Mouse (Mus musculus): ENCODE data around the gene E2f3. TPM values are rescaled to one million over a fixed set of nuclear protein-coding genes. Genes with fewer than 3 reads are reported as not detected.

The E2f3 gene
- polyA plus RNA-seq (2012; rRNA removed) (23.6 and 23.8 TPM in 2 replicates), polyA plus RNA-seq (2014; fragmentation: Nextera tagmentation; extraction: Ambion mirVana) (10.2 and 11.1 TPM in 2 replicates)

- peak; percentile 96 for ATAC-seq (ENCODE audit: low FRiP score, low read depth)
- under 1% methylated on average over 45 of the region's 45 CpGs for WGBS
- no peaks in the 10 kb centered on the region for H3K27me3 ChIP-seq (ENCODE audit: control insufficient read depth, insufficient read depth, low read length)
- peak within 1 kb of the TSS; percentile 99 for H3K27ac ChIP-seq (replicated peaks; ENCODE audit: low read depth, low read length)
- H3K4me3 ChIP-seq (replicated peaks; ENCODE audit: low read length) = peak within 1 kb of the TSS; percentile 86
- peak within 1 kb of the TSS; percentile 91 for H3K4me2 ChIP-seq (replicated peaks; ENCODE audit: low read depth, low read length, severe bottlenecking)
- H3K9me3 ChIP-seq (ENCODE audit: control insufficient read depth, low read length) = no peaks in the 10 kb centered on the region
- DNase-seq (ENCODE audit: low spot score) = peak; percentile 100
- H3K36me3 ChIP-seq (ENCODE audit: control insufficient read depth, insufficient read depth, low read length) = no peaks in the 10 kb centered on the region
- peak within 1 kb of the TSS; percentile 95 for H3K9ac ChIP-seq (ENCODE audit: low read depth, low read length, severe bottlenecking)
- H3K4me1 ChIP-seq (ENCODE audit: control insufficient read depth, insufficient read depth, low read length) = peaks cover 7% of the 10 kb centered on the region; the same call in 1 of the 2 replicates
- peak; percentile 83; the same call in 1 of the 2 replicates for TF ChIP-seq POLR2A (IDR thresholded peaks at IDR 0.05; ENCODE audit: borderline replicate concordance, extremely low read depth, insufficient read depth, insufficient read length)
Measured at GRCm38 (mm10) chr13:29985855-29986755, at the start of gene E2f3. Gene E2f3, minus strand, starts transcription at chr13:29986063.

- no peak for TF ChIP-seq POLR2A (IDR thresholded peaks at IDR 0.05; ENCODE audit: borderline replicate concordance, extremely low read depth, insufficient read depth, insufficient read length)
- DNase-seq (ENCODE audit: low spot score) (no peak), ATAC-seq (ENCODE audit: low FRiP score, low read depth) (no peak)
- no peak overlapping the region for H3K27ac ChIP-seq (replicated peaks; ENCODE audit: low read depth, low read length)
- WGBS = 92% methylated on average over 5 of the region's 5 CpGs
- no peaks in the 10 kb centered on the region for H3K9me3 ChIP-seq (ENCODE audit: control insufficient read depth, low read length)
- no peak overlapping the region for H3K4me3 ChIP-seq (replicated peaks; ENCODE audit: low read length)
- H3K36me3 ChIP-seq (ENCODE audit: control insufficient read depth, insufficient read depth, low read length) = no peaks in the 10 kb centered on the region
- no peak overlapping the region for H3K9ac ChIP-seq (ENCODE audit: low read depth, low read length, severe bottlenecking)
- no peaks in the 10 kb centered on the region for H3K27me3 ChIP-seq (ENCODE audit: control insufficient read depth, insufficient read depth, low read length)
- H3K4me2 ChIP-seq (replicated peaks; ENCODE audit: low read depth, low read length, severe bottlenecking) = no peak overlapping the region
- 0 out of 2 replicates have a peak, but pooled peaks cover 3% of the 10 kb centered on the region for H3K4me1 ChIP-seq (ENCODE audit: control insufficient read depth, insufficient read depth, low read length)
Measured at GRCm38 (mm10) chr13:30034540-30034939, 48.7 kb upstream of the E2f3 start.

GRCm38 (mm10) chr13:30031684-30032335 lies 45.9 kb upstream of the E2f3 start:
- no peak overlapping the region for H3K4me2 ChIP-seq (replicated peaks; ENCODE audit: low read depth, low read length, severe bottlenecking)
- WGBS = 60% methylated on average over 13 of the region's 13 CpGs
- H3K27me3 ChIP-seq (ENCODE audit: control insufficient read depth, insufficient read depth, low read length) = no peaks in the 10 kb centered on the region
- H3K27ac ChIP-seq (replicated peaks; ENCODE audit: low read depth, low read length) = no peak overlapping the region
- no peaks in the 10 kb centered on the region for H3K36me3 ChIP-seq (ENCODE audit: control insufficient read depth, insufficient read depth, low read length)
- H3K9me3 ChIP-seq (ENCODE audit: control insufficient read depth, low read length) = no peaks in the 10 kb centered on the region
- no peak overlapping the region for H3K9ac ChIP-seq (ENCODE audit: low read depth, low read length, severe bottlenecking)
- no peak for ATAC-seq (ENCODE audit: low FRiP score, low read depth)
- no peak overlapping the region for H3K4me3 ChIP-seq (replicated peaks; ENCODE audit: low read length)
- DNase-seq (ENCODE audit: low spot score) = no peak
- no peak for TF ChIP-seq POLR2A (IDR thresholded peaks at IDR 0.05; ENCODE audit: borderline replicate concordance, extremely low read depth, insufficient read depth, insufficient read length)
- 0 out of 2 replicates have a peak, but pooled peaks cover 3% of the 10 kb centered on the region for H3K4me1 ChIP-seq (ENCODE audit: control insufficient read depth, insufficient read depth, low read length)

- Histone ChIP-seq H3K9me3 (ENCODE audit: control insufficient read depth, low read length) (no peaks in the 10 kb centered on the region), H3K27ac (replicated peaks; ENCODE audit: low read depth, low read length) (no peak overlapping the region), H3K4me3 (replicated peaks; ENCODE audit: low read length) (no peak overlapping the region), H3K4me2 (replicated peaks; ENCODE audit: low read depth, low read length, severe bottlenecking) (no peak overlapping the region), H3K9ac (ENCODE audit: low read depth, low read length, severe bottlenecking) (no peak overlapping the region), H3K27me3 (ENCODE audit: control insufficient read depth, insufficient read depth, low read length) (no peaks in the 10 kb centered on the region), H3K4me1 (ENCODE audit: control insufficient read depth, insufficient read depth, low read length) (0 out of 2 replicates have a peak, but pooled peaks cover 3% of the 10 kb centered on the region), H3K36me3 (ENCODE audit: control insufficient read depth, insufficient read depth, low read length) (no peaks in the 10 kb centered on the region)
- DNase-seq (ENCODE audit: low spot score) = no peak
- 89% methylated on average over 3 of the region's 3 CpGs for WGBS
- no peak for ATAC-seq (ENCODE audit: low FRiP score, low read depth)
- no peak for TF ChIP-seq POLR2A (IDR thresholded peaks at IDR 0.05; ENCODE audit: borderline replicate concordance, extremely low read depth, insufficient read depth, insufficient read length)
Measured at GRCm38 (mm10) chr13:30027841-30028240, 42.0 kb upstream of the E2f3 start.

- DNase-seq (ENCODE audit: low spot score) = no peak
- no peak for ATAC-seq (ENCODE audit: low FRiP score, low read depth)
Measured at GRCm38 (mm10) chr13:30022487-30022886, 36.6 kb upstream of the E2f3 start.

More at GRCm38 (mm10) chr13:30022487-30022886, 36.6 kb upstream of the E2f3 start:
- no peak overlapping the region for H3K9ac ChIP-seq (ENCODE audit: low read depth, low read length, severe bottlenecking)
- no peaks in the 10 kb centered on the region for H3K27me3 ChIP-seq (ENCODE audit: control insufficient read depth, insufficient read depth, low read length)
- no peaks in the 10 kb centered on the region for H3K36me3 ChIP-seq (ENCODE audit: control insufficient read depth, insufficient read depth, low read length)
- H3K4me2 ChIP-seq (replicated peaks; ENCODE audit: low read depth, low read length, severe bottlenecking) = no peak overlapping the region
- no peaks in the 10 kb centered on the region for H3K4me1 ChIP-seq (ENCODE audit: control insufficient read depth, insufficient read depth, low read length)
- TF ChIP-seq POLR2A (IDR thresholded peaks at IDR 0.05; ENCODE audit: borderline replicate concordance, extremely low read depth, insufficient read depth, insufficient read length) = no peak
- H3K9me3 ChIP-seq (ENCODE audit: control insufficient read depth, low read length) = no peaks in the 10 kb centered on the region
- no peak overlapping the region for H3K27ac ChIP-seq (replicated peaks; ENCODE audit: low read depth, low read length)
- H3K4me3 ChIP-seq (replicated peaks; ENCODE audit: low read length) = no peak overlapping the region
- 89% methylated on average over 2 of the region's 2 CpGs for WGBS

Measured in limb, embryonic 14.5 days (tissue).